Mouse (Mus musculus) heart, postnatal 0 days (tissue): Measurements from ENCODE around the gene Olfr541. TPM values are rescaled to one million over a fixed set of nuclear protein-coding genes. Genes with fewer than 3 reads are reported as not detected.

Experiments
- ATAC-seq: fragments of 200-750 bp; cut with Nextera tagmentation; 2 replicates; pipeline ENCODE4 v1.8.0; 2017; ENCODE audit warnings: low read depth, moderate number of reproducible peaks, moderate library complexity; ENCODE audit not compliant: insufficient read depth
- DNase-seq: peaks from one replicate; pipeline ENCODE4 v3.0.0-alpha.2; 2016; ENCODE audit warnings: low spot score
- H3K27ac ChIP-seq: fragments of 300-500 bp; sonication (generic); 2 replicates; pipeline ENCODE4 v1.5.1; 2014; ENCODE audit warnings: low read depth, mild to moderate bottlenecking
- H3K27me3 ChIP-seq: fragments of 300-500 bp; sonication (generic); 2 replicates; pipeline ENCODE4 v1.6.1; 2014; ENCODE audit warnings: low read length, mixed read lengths; ENCODE audit not compliant: control insufficient read depth, insufficient read depth
- H3K36me3 ChIP-seq: fragments of 300-500 bp; sonication (generic); replicated peaks from 2 replicates; pipeline ENCODE4 v1.6.1; 2014; ENCODE audit warnings: low read length, mixed read lengths; ENCODE audit not compliant: control insufficient read depth, insufficient read depth
- H3K4me1 ChIP-seq: fragments of 300-500 bp; sonication (generic); 2 replicates; pipeline ENCODE4 v1.6.1; 2014; ENCODE audit warnings: antibody characterized with exemption; ENCODE audit not compliant: control insufficient read depth, insufficient read depth
- H3K4me2 ChIP-seq: fragments of 300-500 bp; sonication (generic); 2 replicates; pipeline ENCODE4 v1.6.1; 2014; ENCODE audit warnings: low read depth, mild to moderate bottlenecking, low read length, moderate library complexity
- H3K4me3 ChIP-seq: fragments of 300-500 bp; sonication (generic); 2 replicates; pipeline ENCODE4 v1.5.1; 2014; ENCODE audit warnings: low read depth, low read length
- H3K9ac ChIP-seq: fragments of 300-500 bp; sonication (generic); replicated peaks from 2 replicates; pipeline ENCODE4 v1.6.1; 2014; ENCODE audit warnings: low read depth, low read length, mixed read lengths
- H3K9me3 ChIP-seq: fragments of 300-500 bp; sonication (generic); replicated peaks from 2 replicates; pipeline ENCODE4 v1.6.1; 2016; ENCODE audit warnings: low read length; ENCODE audit not compliant: control insufficient read depth
- CTCF ChIP-seq: IDR thresholded peaks from 2 replicates; pipeline ENCODE4 v1.5.1; 2016; ENCODE audit warnings: antibody characterized with exemption, control low read depth, low read depth
- EP300 ChIP-seq: IDR thresholded peaks from 2 replicates; pipeline ENCODE4 v1.6.1; 2016; ENCODE audit warnings: antibody characterized with exemption, low read depth
- WGBS: fragments of 180-500 bp; shearing (Covaris S2); extraction: QIAGEN DNeasy Blood & Tissue Kit; methylation state at CpG from one replicate; pipeline ENCODE4 v1.1.7; 2014; 5-methylcytosine and 5-hydroxymethylcytosine counted together
- polyA plus RNA-seq: library from polyadenylated mRNA; unstranded; fragments of >200 nt; fragmentation: Nextera tagmentation; extraction: Ambion mirVana; gene quantifications from 2 replicates; pipeline ENCODE4 v1.2.1, GENCODE M21; 2015
- total RNA-seq: library from RNA; depleted of rRNA; stranded (reverse); fragments of >200 nt; gene quantifications from 2 replicates; pipeline ENCODE4 v1.2.3, GENCODE M21; 2014; ENCODE audit warnings: low replicate concordance

Gene Olfr541
- total and polyA plus RNA-seq, 2 experiments from 2014 or later: not detected

- no peak overlapping the region for H3K27ac ChIP-seq
- no peaks in the 10 kb centered on the region for H3K36me3 ChIP-seq
- H3K9ac ChIP-seq: no peak overlapping the region
- WGBS: 60% methylated on average over 2 of the region's 2 CpGs
- DNase-seq: no peak
- no peaks in the 10 kb centered on the region for H3K4me1 ChIP-seq
- H3K27me3 ChIP-seq: no peaks in the 10 kb centered on the region
- no peaks in the 10 kb centered on the region for H3K9me3 ChIP-seq
- ATAC-seq: no peak
- H3K4me3 ChIP-seq: no peak overlapping the region
- TF ChIP-seq CTCF (no peak), EP300 (no peak)
- no peak overlapping the region for H3K4me2 ChIP-seq
Observed at GRCm38 (mm10) chr7:140706348-140706747, 9.3 kb downstream of the Olfr541 start.

DNA sequence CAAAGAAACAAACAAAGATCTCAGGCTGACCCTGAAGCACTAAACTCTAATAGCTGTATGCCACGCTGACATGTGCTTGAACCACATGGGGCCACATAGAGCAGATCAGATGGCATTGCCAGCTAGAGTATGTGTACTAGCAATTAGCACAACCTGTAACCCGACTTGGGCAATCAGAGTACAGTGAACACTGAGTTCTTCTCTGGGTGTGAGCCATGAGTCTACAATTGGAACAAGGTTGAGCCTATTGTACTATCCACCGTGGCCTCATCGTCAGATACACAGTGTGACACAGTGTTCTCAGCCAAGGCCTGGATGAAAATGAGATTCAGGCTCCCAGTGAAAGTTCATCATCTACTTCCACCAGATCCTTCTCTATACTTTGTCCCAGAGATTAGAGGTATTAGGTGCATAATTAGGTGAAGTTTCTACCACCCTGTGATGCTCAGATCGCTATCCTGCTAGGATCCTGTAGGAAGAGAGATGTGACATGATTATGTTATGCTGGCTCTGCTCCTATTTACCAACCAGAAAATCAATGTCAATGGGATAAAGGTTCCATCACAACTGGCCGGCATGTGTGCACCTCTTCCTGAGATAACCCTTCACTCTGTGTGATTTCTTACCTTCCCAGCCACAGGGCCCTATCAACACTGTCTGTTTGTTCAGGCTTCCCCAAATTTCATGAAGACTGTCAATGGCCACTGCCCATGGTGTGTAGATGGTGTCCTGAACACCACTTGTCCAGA lies 10.6 kb downstream of the Olfr541 start:
- DNase-seq (no peak), ATAC-seq (no peak)
- no peak overlapping the region for H3K9ac ChIP-seq
- H3K27me3 ChIP-seq: no peaks in the 10 kb centered on the region
- no peaks in the 10 kb centered on the region for H3K9me3 ChIP-seq
- H3K4me2 ChIP-seq: no peak overlapping the region
- no peaks in the 10 kb centered on the region for H3K4me1 ChIP-seq
- no peak overlapping the region for H3K27ac ChIP-seq
- no peak overlapping the region for H3K4me3 ChIP-seq
- H3K36me3 ChIP-seq: no peaks in the 10 kb centered on the region
- WGBS: 65% methylated on average over 6 of the region's 6 CpGs
- no peak for TF ChIP-seq EP300
- no peak for TF ChIP-seq CTCF

GRCm38 (mm10) chr7:140717155-140718055 lies 20.3 kb downstream of the Olfr541 start:
- no peaks in the 10 kb centered on the region for H3K27me3 ChIP-seq
- no peaks in the 10 kb centered on the region for H3K9me3 ChIP-seq
- TF ChIP-seq EP300: no peak
- no peak for TF ChIP-seq CTCF
- 73% methylated on average over 7 of the region's 7 CpGs for WGBS
- H3K9ac ChIP-seq: no peak overlapping the region
- no peaks in the 10 kb centered on the region for H3K36me3 ChIP-seq
- H3K4me3 ChIP-seq: no peak overlapping the region
- DNase-seq (no peak), ATAC-seq (no peak)
- H3K4me1 ChIP-seq: no peaks in the 10 kb centered on the region
- no peak overlapping the region for H3K4me2 ChIP-seq
- no peak overlapping the region for H3K27ac ChIP-seq

GRCm38 (mm10) chr7:140721095-140721494 lies 24.0 kb downstream of the Olfr541 start:
- H3K36me3 ChIP-seq: no peaks in the 10 kb centered on the region
- H3K9me3 ChIP-seq: no peaks in the 10 kb centered on the region
- TF ChIP-seq CTCF (no peak), EP300 (no peak)
- WGBS: 56% methylated on average over 6 of the region's 6 CpGs
- H3K4me2 ChIP-seq: no peak overlapping the region
- no peak overlapping the region for H3K27ac ChIP-seq
- no peak for DNase-seq
- no peak for ATAC-seq
- no peaks in the 10 kb centered on the region for H3K27me3 ChIP-seq
- no peaks in the 10 kb centered on the region for H3K4me1 ChIP-seq
- H3K4me3 ChIP-seq: no peak overlapping the region
- H3K9ac ChIP-seq: no peak overlapping the region

- H3K9ac ChIP-seq: no peak overlapping the region
- no peak overlapping the region for H3K4me3 ChIP-seq
- no peaks in the 10 kb centered on the region for H3K36me3 ChIP-seq
- peaks cover 8% of the 10 kb centered on the region; the same call in 1 of the 2 replicates for H3K9me3 ChIP-seq
- DNase-seq: no peak
- no peak overlapping the region for H3K4me2 ChIP-seq
- TF ChIP-seq EP300: no peak
- TF ChIP-seq CTCF: no peak
- no peak overlapping the region for H3K27ac ChIP-seq
- H3K4me1 ChIP-seq: no peaks in the 10 kb centered on the region
- no peak for ATAC-seq
- no peaks in the 10 kb centered on the region for H3K27me3 ChIP-seq
Observed at GRCm38 (mm10) chr7:140725558-140725957, 28.5 kb downstream of the Olfr541 start.
